Mouse (Mus musculus): ENCODE data around the gene Thada. TPM values are rescaled to one million over a fixed set of nuclear protein-coding genes. Genes with fewer than 3 reads are reported as not detected.

Gene Thada
- total and polyA plus RNA-seq, 2 experiments from 2014 or later, result 3.3 to 15.7 TPM

GRCm38 (mm10) chr17:84207611-84208010, 258.4 kb downstream of the Thada start:
- no peak for TF ChIP-seq CTCF (IDR thresholded peaks at IDR 0.05; ENCODE audit: low read depth)
- Histone ChIP-seq H3K9ac (replicated peaks; ENCODE audit: low read length) (no peak overlapping the region), H3K4me3 (ENCODE audit: low read length) (no peak overlapping the region), H3K9me3 (ENCODE audit: low read length) (no peaks in the 10 kb centered on the region), H3K4me2 (ENCODE audit: low read depth, low read length) (no peak overlapping the region), H3K27me3 (ENCODE audit: insufficient read depth, low read length) (no peaks in the 10 kb centered on the region), H3K27ac (no peak overlapping the region), H3K36me3 (ENCODE audit: insufficient read depth, low read length) (0 out of 2 replicates have a peak, but pooled peaks cover 3% of the 10 kb centered on the region), H3K4me1 (ENCODE audit: insufficient read depth, low read length) (no peaks in the 10 kb centered on the region)
- DNase-seq (ENCODE audit: low spot score), result no peak
- 97% methylated on average over 3 of the region's 3 CpGs for WGBS
- ATAC-seq, result no peak

GRCm38 (mm10) chr17:84206239-84206638, 259.8 kb downstream of the Thada start:
- 93% methylated on average over 3 of the region's 3 CpGs for WGBS
- no peaks in the 10 kb centered on the region for H3K27me3 ChIP-seq (ENCODE audit: insufficient read depth, low read length)
- no peaks in the 10 kb centered on the region for H3K9me3 ChIP-seq (ENCODE audit: low read length)
- H3K4me2 ChIP-seq (ENCODE audit: low read depth, low read length), result no peak overlapping the region
- no peak for ATAC-seq
- H3K36me3 ChIP-seq (ENCODE audit: insufficient read depth, low read length), result 0 out of 2 replicates have a peak, but pooled peaks cover 3% of the 10 kb centered on the region
- DNase-seq (ENCODE audit: low spot score), result no peak
- H3K9ac ChIP-seq (replicated peaks; ENCODE audit: low read length), result no peak overlapping the region
- no peak overlapping the region for H3K4me3 ChIP-seq (ENCODE audit: low read length)
- H3K4me1 ChIP-seq (ENCODE audit: insufficient read depth, low read length), result no peaks in the 10 kb centered on the region
- no peak for TF ChIP-seq CTCF (IDR thresholded peaks at IDR 0.05; ENCODE audit: low read depth)
- no peak overlapping the region for H3K27ac ChIP-seq

- 0 out of 2 replicates have a peak, but pooled peaks cover 3% of the 10 kb centered on the region for H3K36me3 ChIP-seq (ENCODE audit: insufficient read depth, low read length)
- WGBS, result 80% methylated on average over 5 of the region's 5 CpGs
- H3K27me3 ChIP-seq (ENCODE audit: insufficient read depth, low read length), result no peaks in the 10 kb centered on the region
- no peak overlapping the region for H3K4me3 ChIP-seq (ENCODE audit: low read length)
- H3K4me1 ChIP-seq (ENCODE audit: insufficient read depth, low read length), result no peaks in the 10 kb centered on the region
- H3K27ac ChIP-seq, result no peak overlapping the region
- TF ChIP-seq CTCF (IDR thresholded peaks at IDR 0.05; ENCODE audit: low read depth), result no peak
- no peaks in the 10 kb centered on the region for H3K9me3 ChIP-seq (ENCODE audit: low read length)
- ATAC-seq, result no peak
- H3K9ac ChIP-seq (replicated peaks; ENCODE audit: low read length), result no peak overlapping the region
- no peak for DNase-seq (ENCODE audit: low spot score)
- H3K4me2 ChIP-seq (ENCODE audit: low read depth, low read length), result no peak overlapping the region
Measured at GRCm38 (mm10) chr17:84204962-84205361, 261.0 kb downstream of the Thada start.

- H3K27ac ChIP-seq, result no peak overlapping the region
- no peak overlapping the region for H3K4me3 ChIP-seq (ENCODE audit: low read length)
- no peaks in the 10 kb centered on the region for H3K9me3 ChIP-seq (ENCODE audit: low read length)
- H3K36me3 ChIP-seq (ENCODE audit: insufficient read depth, low read length), result 0 out of 2 replicates have a peak, but pooled peaks cover 3% of the 10 kb centered on the region
- WGBS, result 61% methylated on average over 7 of the region's 7 CpGs
- TF ChIP-seq CTCF (IDR thresholded peaks at IDR 0.05; ENCODE audit: low read depth), result no peak
- no peak overlapping the region for H3K9ac ChIP-seq (replicated peaks; ENCODE audit: low read length)
- no peaks in the 10 kb centered on the region for H3K4me1 ChIP-seq (ENCODE audit: insufficient read depth, low read length)
- H3K4me2 ChIP-seq (ENCODE audit: low read depth, low read length), result no peak overlapping the region
- H3K27me3 ChIP-seq (ENCODE audit: insufficient read depth, low read length), result no peaks in the 10 kb centered on the region
- DNase-seq (ENCODE audit: low spot score), result no peak
- ATAC-seq, result no peak
Measured at GRCm38 (mm10) chr17:84203340-84203739, 262.7 kb downstream of the Thada start.

- 95% methylated on average over 5 of the region's 5 CpGs for WGBS
- Histone ChIP-seq H3K9me3 (ENCODE audit: low read length) (no peaks in the 10 kb centered on the region), H3K4me2 (ENCODE audit: low read depth, low read length) (no peak overlapping the region), H3K27me3 (ENCODE audit: insufficient read depth, low read length) (no peaks in the 10 kb centered on the region), H3K9ac (replicated peaks; ENCODE audit: low read length) (no peak overlapping the region), H3K4me1 (ENCODE audit: insufficient read depth, low read length) (no peaks in the 10 kb centered on the region), H3K36me3 (ENCODE audit: insufficient read depth, low read length) (0 out of 2 replicates have a peak, but pooled peaks cover 3% of the 10 kb centered on the region), H3K4me3 (ENCODE audit: low read length) (no peak overlapping the region), H3K27ac (no peak overlapping the region)
- no peak for TF ChIP-seq CTCF (IDR thresholded peaks at IDR 0.05; ENCODE audit: low read depth)
- ATAC-seq (no peak), DNase-seq (ENCODE audit: low spot score) (no peak)
Measured at GRCm38 (mm10) chr17:84201183-84201582, 264.8 kb downstream of the Thada start.

GRCm38 (mm10) chr17:84197912-84198344, 268.1 kb downstream of the Thada start:
- Histone ChIP-seq H3K9ac (replicated peaks; ENCODE audit: low read length) (no peak overlapping the region), H3K36me3 (ENCODE audit: insufficient read depth, low read length) (no peaks in the 10 kb centered on the region), H3K4me2 (ENCODE audit: low read depth, low read length) (no peak overlapping the region), H3K27me3 (ENCODE audit: insufficient read depth, low read length) (no peaks in the 10 kb centered on the region), H3K4me1 (ENCODE audit: insufficient read depth, low read length) (no peaks in the 10 kb centered on the region), H3K9me3 (ENCODE audit: low read length) (no peaks in the 10 kb centered on the region), H3K27ac (no peak overlapping the region), H3K4me3 (ENCODE audit: low read length) (no peak overlapping the region)
- DNase-seq (ENCODE audit: low spot score), result no peak
- 50% methylated on average over 4 of the region's 4 CpGs for WGBS
- TF ChIP-seq CTCF (IDR thresholded peaks at IDR 0.05; ENCODE audit: low read depth), result no peak
- ATAC-seq, result no peak

- TF ChIP-seq CTCF (IDR thresholded peaks at IDR 0.05; ENCODE audit: low read depth), result no peak
- H3K9me3 ChIP-seq (ENCODE audit: low read length), result no peaks in the 10 kb centered on the region
- no peaks in the 10 kb centered on the region for H3K4me1 ChIP-seq (ENCODE audit: insufficient read depth, low read length)
- H3K9ac ChIP-seq (replicated peaks; ENCODE audit: low read length), result no peak overlapping the region
- no peak overlapping the region for H3K4me3 ChIP-seq (ENCODE audit: low read length)
- H3K36me3 ChIP-seq (ENCODE audit: insufficient read depth, low read length), result no peaks in the 10 kb centered on the region
- H3K4me2 ChIP-seq (ENCODE audit: low read depth, low read length), result no peak overlapping the region
- ATAC-seq (no peak), DNase-seq (ENCODE audit: low spot score) (no peak)
- no peaks in the 10 kb centered on the region for H3K27me3 ChIP-seq (ENCODE audit: insufficient read depth, low read length)
- H3K27ac ChIP-seq, result no peak overlapping the region
Measured at GRCm38 (mm10) chr17:84196329-84196728, 269.7 kb downstream of the Thada start.

All from hindbrain, postnatal 0 days (tissue).